Mouse (Mus musculus) hindbrain, postnatal 0 days (tissue): ENCODE measurements at regions not wholly inside any gene's neighbourhood (a gene's known extent, or its start where the extent isn't known, plus 50 kb on each side); places are given as distances from the start of the nearest gene placed in this dataset.

ENCODE experiments used
- ATAC-seq: fragments of 200-750 bp; cut with Nextera tagmentation; 2 replicates; pipeline ENCODE4 v1.8.0; 2017; ENCODE audit warnings: mild to moderate bottlenecking, moderate TSS enrichment, moderate library complexity
- DNase-seq: peaks from one replicate; pipeline ENCODE4 v3.0.0-alpha.2; 2015; ENCODE audit warnings: low spot score
- H3K27ac ChIP-seq: fragments of 300-500 bp; sonication (generic); 2 replicates; pipeline ENCODE4 v1.5.1; 2014; ENCODE audit warnings: mild to moderate bottlenecking
- H3K27me3 ChIP-seq: fragments of 300-500 bp; sonication (generic); 2 replicates; pipeline ENCODE4 v1.6.1; 2014; ENCODE audit warnings: low read length, mixed read lengths; ENCODE audit not compliant: insufficient read depth
- H3K36me3 ChIP-seq: fragments of 300-500 bp; sonication (generic); 2 replicates; pipeline ENCODE4 v1.6.1; 2014; ENCODE audit warnings: low read length, mixed read lengths; ENCODE audit not compliant: insufficient read depth
- H3K4me1 ChIP-seq: fragments of 300-500 bp; sonication (generic); 2 replicates; pipeline ENCODE4 v1.6.1; 2014; ENCODE audit warnings: antibody characterized with exemption, low read length, mixed read lengths; ENCODE audit not compliant: insufficient read depth
- H3K4me2 ChIP-seq: fragments of 300-500 bp; sonication (generic); 2 replicates; pipeline ENCODE4 v1.6.1; 2014; ENCODE audit warnings: low read depth, mild to moderate bottlenecking, low read length, moderate library complexity, mixed read lengths
- H3K4me3 ChIP-seq: fragments of 300-500 bp; sonication (generic); 2 replicates; pipeline ENCODE4 v1.5.1; 2014; ENCODE audit warnings: low read length
- H3K9ac ChIP-seq: fragments of 300-500 bp; sonication (generic); replicated peaks from 2 replicates; pipeline ENCODE4 v1.6.1; 2014; ENCODE audit warnings: mild to moderate bottlenecking, low read length, moderate library complexity, mixed read lengths
- H3K9me3 ChIP-seq: fragments of 300-500 bp; sonication (generic); 2 replicates; pipeline ENCODE4 v1.6.1; 2016; ENCODE audit warnings: low read length, mixed read lengths
- CTCF ChIP-seq: IDR thresholded peaks from 2 replicates; pipeline ENCODE4 v1.5.1; 2016; ENCODE audit warnings: antibody characterized with exemption, control low read depth, low read depth
- WGBS: fragments of 180-500 bp; shearing (Covaris S2); extraction: QIAGEN DNeasy Blood & Tissue Kit; methylation state at CpG from one replicate; pipeline ENCODE4 v1.1.7; 2014; 5-methylcytosine and 5-hydroxymethylcytosine counted together

- H3K36me3 ChIP-seq: no peaks in the 10 kb centered on the region
- H3K27ac ChIP-seq: no peak overlapping the region
- H3K9ac ChIP-seq: no peak overlapping the region
- H3K4me2 ChIP-seq: no peak overlapping the region
- H3K4me1 ChIP-seq: peaks cover 10% of the 10 kb centered on the region; the same call in 1 of the 2 replicates
- 61% methylated on average over 3 of the region's 3 CpGs for WGBS
- H3K9me3 ChIP-seq: no peaks in the 10 kb centered on the region
- TF ChIP-seq CTCF: no peak
- H3K27me3 ChIP-seq: no peaks in the 10 kb centered on the region
- DNase-seq: no peak
- no peak for ATAC-seq
- H3K4me3 ChIP-seq: no peak overlapping the region
Measured at GRCm38 (mm10) chr6:100109351-100109750, 177.9 kb downstream of the Rybp start.

GRCm38 (mm10) chr6:100107508-100107907 is 179.8 kb downstream of the Rybp start:
- Histone ChIP-seq H3K27me3 (no peaks in the 10 kb centered on the region), H3K4me1 (no peaks in the 10 kb centered on the region), H3K36me3 (no peaks in the 10 kb centered on the region), H3K27ac (no peak overlapping the region), H3K4me2 (no peak overlapping the region), H3K9ac (no peak overlapping the region), H3K9me3 (no peaks in the 10 kb centered on the region), H3K4me3 (no peak overlapping the region)
- DNase-seq (no peak), ATAC-seq (no peak)
- no peak for TF ChIP-seq CTCF
- WGBS: 77% methylated on average over 3 of the region's 3 CpGs

- TF ChIP-seq CTCF: no peak
- H3K36me3 ChIP-seq: no peaks in the 10 kb centered on the region
- no peaks in the 10 kb centered on the region for H3K9me3 ChIP-seq
- no peaks in the 10 kb centered on the region for H3K4me1 ChIP-seq
- no peak overlapping the region for H3K9ac ChIP-seq
- ATAC-seq (no peak), DNase-seq (no peak)
- WGBS: 90% methylated on average over 5 of the region's 5 CpGs
- H3K4me2 ChIP-seq: no peak overlapping the region
- H3K27ac ChIP-seq: no peak overlapping the region
- no peaks in the 10 kb centered on the region for H3K27me3 ChIP-seq
- H3K4me3 ChIP-seq: no peak overlapping the region
Measured at GRCm38 (mm10) chr6:100107066-100107465, 180.2 kb downstream of the Rybp start.

DNA sequence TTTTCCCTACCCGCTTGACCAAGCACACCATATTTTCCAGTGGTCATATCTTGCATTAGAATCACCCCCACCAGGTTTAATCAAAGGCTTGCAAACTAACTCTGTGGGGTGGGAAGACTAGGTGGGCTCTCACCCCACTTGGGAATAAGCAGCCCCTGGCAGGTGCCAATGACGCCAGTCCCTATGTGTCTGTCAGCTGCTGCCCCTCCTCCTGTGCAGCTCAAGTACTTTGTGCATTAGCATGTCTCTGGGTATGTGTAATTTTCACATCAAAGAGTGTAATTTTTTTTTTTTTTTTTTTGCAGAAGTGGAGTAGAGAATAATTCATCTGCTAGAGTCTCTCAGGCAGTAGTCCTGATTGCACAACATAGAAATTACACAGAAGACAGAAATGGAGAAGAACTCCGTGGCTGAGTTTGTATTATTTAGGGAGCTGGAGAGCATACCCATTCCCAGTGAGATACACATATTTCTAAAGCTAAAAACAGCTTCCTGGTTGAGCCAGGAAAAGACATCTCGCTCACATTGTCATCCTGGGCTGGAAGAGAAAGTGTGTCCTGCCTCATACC is 186.6 kb downstream of the Rybp start:
- H3K9me3 ChIP-seq: no peaks in the 10 kb centered on the region
- no peak overlapping the region for H3K4me3 ChIP-seq
- DNase-seq (no peak), ATAC-seq (no peak)
- H3K4me2 ChIP-seq: no peak overlapping the region
- WGBS: 78% methylated on average over 4 of the region's 4 CpGs
- H3K36me3 ChIP-seq: no peaks in the 10 kb centered on the region
- no peak for TF ChIP-seq CTCF
- H3K9ac ChIP-seq: no peak overlapping the region
- H3K27ac ChIP-seq: no peak overlapping the region
- H3K4me1 ChIP-seq: no peaks in the 10 kb centered on the region
- peaks cover 4% of the 10 kb centered on the region; the same call in 1 of the 2 replicates for H3K27me3 ChIP-seq

GRCm38 (mm10) chr6:100096393-100097125 is 190.7 kb downstream of the Rybp start:
- no peak for ATAC-seq
- Histone ChIP-seq H3K27me3 (peaks cover 4% of the 10 kb centered on the region; the same call in 1 of the 2 replicates), H3K36me3 (no peaks in the 10 kb centered on the region), H3K4me3 (no peak overlapping the region), H3K4me1 (no peaks in the 10 kb centered on the region), H3K9ac (no peak overlapping the region), H3K9me3 (no peaks in the 10 kb centered on the region), H3K4me2 (no peak overlapping the region), H3K27ac (no peak overlapping the region)
- 78% methylated on average over 13 of the region's 13 CpGs for WGBS
- no peak for DNase-seq
- TF ChIP-seq CTCF: no peak

GRCm38 (mm10) chr6:100094653-100095217 is 192.6 kb downstream of the Rybp start:
- H3K27me3 ChIP-seq: no peaks in the 10 kb centered on the region
- ATAC-seq (no peak), DNase-seq (no peak)
- H3K4me2 ChIP-seq: no peak overlapping the region
- H3K4me3 ChIP-seq: no peak overlapping the region
- no peak overlapping the region for H3K27ac ChIP-seq
- no peaks in the 10 kb centered on the region for H3K4me1 ChIP-seq
- H3K9me3 ChIP-seq: no peaks in the 10 kb centered on the region
- WGBS: 95% methylated on average over 6 of the region's 6 CpGs
- no peaks in the 10 kb centered on the region for H3K36me3 ChIP-seq
- TF ChIP-seq CTCF: no peak
- H3K9ac ChIP-seq: no peak overlapping the region

- no peak for TF ChIP-seq CTCF
- Histone ChIP-seq H3K9me3 (no peaks in the 10 kb centered on the region), H3K27ac (no peak overlapping the region), H3K4me2 (no peak overlapping the region), H3K27me3 (0 out of 2 replicates have a peak, but pooled peaks cover 5% of the 10 kb centered on the region), H3K36me3 (no peaks in the 10 kb centered on the region), H3K9ac (no peak overlapping the region), H3K4me1 (no peaks in the 10 kb centered on the region), H3K4me3 (no peak overlapping the region)
- WGBS: 70% methylated on average over 8 of the region's 8 CpGs
- DNase-seq (no peak), ATAC-seq (no peak)
Measured at GRCm38 (mm10) chr6:100092870-100093269, 194.4 kb downstream of the Rybp start.
